15 mouse cellular contexts compared by ENCODE assay signal in genomic region chr2:127250291-127251008, GRCm38 (mm10). TPM values are rescaled to one million over a fixed set of nuclear protein-coding genes. Genes with fewer than 3 reads are reported as not detected.
DNase-seq lines count a peak whose midpoint lies in the region; ATAC-seq and TF ChIP-seq lines count a peak whose summit lies in the region.
"Had no signal": no experiment of that assay in that cellular context is flagged by ENCODE, and none has a peak within 500 bp of the region (broad histone marks: within the 10 kb centered on the region; RNA-seq: fewer than 3 reads in every experiment).

No protein-coding gene starts in this region.

- peaks cover 66% of the 10 kb centered on the region for H3K36me3 ChIP-seq in erythroblast, embryonic 14.5 days (ENCODE audit: control insufficient read depth)
- peaks cover 21% of the 10 kb centered on the region for H3K36me3 ChIP-seq in heart, embryonic 14.5 days (ENCODE audit: control insufficient read depth, insufficient read depth, low read length)
- peaks cover 11% of the 10 kb centered on the region; the same call in 1 of the 2 replicates for H3K36me3 ChIP-seq in midbrain, embryonic 12.5 days
- peaks cover 3% of the 10 kb centered on the region for H3K36me3 ChIP-seq in midbrain, embryonic 16.5 days (ENCODE audit: control insufficient read depth, insufficient read depth, low read length)
- H3K36me3 ChIP-seq in thymus, adult 2 months (ENCODE audit: control insufficient read depth, insufficient read depth, low read length) = peaks cover 4% of the 10 kb centered on the region; the same call in 1 of the 2 replicates

- H3K9ac ChIP-seq in heart, embryonic 14.5 days (ENCODE audit: low read length) = peak overlapping the region; percentile 31; the same call in 1 of the 2 replicates
- 0 out of 2 replicates have a peak overlapping the region, but pooled peaks have one; percentile 2 for H3K9ac ChIP-seq in midbrain, embryonic 12.5 days (replicated peaks)
- H3K9ac ChIP-seq in midbrain, embryonic 16.5 days (ENCODE audit: low read depth, low read length) = no peak overlapping the region
- H3K9ac ChIP-seq: forebrain, embryonic 13.5 days had no signal

- H3K4me3 ChIP-seq in erythroblast, embryonic 14.5 days (replicated peaks) = peak overlapping the region; percentile 32
- no peak overlapping the region for H3K4me3 ChIP-seq in heart, embryonic 14.5 days (ENCODE audit: control insufficient read depth in 1 of 2, insufficient read depth in 1 of 2, low read depth in 1 of 2, low read length in 2 of 2)
- H3K4me3 ChIP-seq in midbrain, embryonic 12.5 days = no peak overlapping the region
- no peak overlapping the region for H3K4me3 ChIP-seq in midbrain, embryonic 16.5 days (ENCODE audit: low read depth, low read length)
- no peak overlapping the region for H3K4me3 ChIP-seq in thymus, adult 2 months (ENCODE audit: control insufficient read depth, insufficient read depth, low read length)
- H3K4me3 ChIP-seq: forebrain, embryonic 13.5 days had no signal

- no peaks in the 10 kb centered on the region for H3K27me3 ChIP-seq in erythroblast, embryonic 14.5 days (ENCODE audit: control insufficient read depth)
- H3K27me3 ChIP-seq in heart, embryonic 14.5 days (ENCODE audit: control insufficient read depth, insufficient read depth, low read length) = no peaks in the 10 kb centered on the region
- no peaks in the 10 kb centered on the region for H3K27me3 ChIP-seq in midbrain, embryonic 12.5 days
- H3K27me3 ChIP-seq in midbrain, embryonic 16.5 days (ENCODE audit: control insufficient read depth, insufficient read depth, low read depth, low read length) = no peaks in the 10 kb centered on the region
- no peaks in the 10 kb centered on the region for H3K27me3 ChIP-seq in thymus, adult 2 months (ENCODE audit: control insufficient read depth, insufficient read depth, low read length)
- H3K27me3 ChIP-seq: forebrain, embryonic 13.5 days had no signal

- H3K4me1 ChIP-seq in erythroblast, embryonic 14.5 days (ENCODE audit: control insufficient read depth) = peaks cover 60% of the 10 kb centered on the region
- H3K4me1 ChIP-seq in heart, embryonic 14.5 days (ENCODE audit: control insufficient read depth in 2 of 2, insufficient read depth in 2 of 2, low read length in 2 of 2) = peaks cover 14 to 44% of the 10 kb centered on the region in 2 experiments
- peaks cover 22% of the 10 kb centered on the region for H3K4me1 ChIP-seq in midbrain, embryonic 12.5 days
- peaks cover 30% of the 10 kb centered on the region for H3K4me1 ChIP-seq in midbrain, embryonic 16.5 days (ENCODE audit: control insufficient read depth, insufficient read depth, low read length)
- H3K4me1 ChIP-seq in thymus, adult 2 months (replicated peaks; ENCODE audit: control insufficient read depth, insufficient read depth, low read length) = peaks cover 11% of the 10 kb centered on the region

- 74% methylated on average over 9 of the region's 9 CpGs for WGBS in heart, embryonic 14.5 days
- WGBS in midbrain, embryonic 12.5 days = 91% methylated on average over 9 of the region's 9 CpGs
- 94% methylated on average over 9 of the region's 9 CpGs for WGBS in midbrain, embryonic 16.5 days
- WGBS in thymus, adult 2 months = 96% methylated on average over 9 of the region's 9 CpGs

- H3K9me3 ChIP-seq in erythroblast, embryonic 14.5 days (ENCODE audit: control insufficient read depth, low read length) = no peaks in the 10 kb centered on the region
- no peaks in the 10 kb centered on the region for H3K9me3 ChIP-seq in heart, embryonic 14.5 days (ENCODE audit: control insufficient read depth, low read length)
- no peaks in the 10 kb centered on the region for H3K9me3 ChIP-seq in midbrain, embryonic 12.5 days
- H3K9me3 ChIP-seq in midbrain, embryonic 16.5 days (replicated peaks; ENCODE audit: control insufficient read depth, low read length, poor library complexity, severe bottlenecking) = no peaks in the 10 kb centered on the region
- H3K9me3 ChIP-seq: forebrain, embryonic 13.5 days had no signal

- H3K27ac ChIP-seq in heart, embryonic 14.5 days (replicated peaks in 1 of 2; ENCODE audit: control insufficient read depth in 1 of 2, insufficient read depth in 1 of 2, low read depth in 2 of 2, low read length in 2 of 2) = no peak overlapping the region
- no peak overlapping the region for H3K27ac ChIP-seq in midbrain, embryonic 12.5 days (replicated peaks)
- H3K27ac ChIP-seq in midbrain, embryonic 16.5 days (ENCODE audit: low read length) = no peak overlapping the region
- H3K27ac ChIP-seq in thymus, adult 2 months (ENCODE audit: control insufficient read depth, insufficient read depth, low read length) = no peak overlapping the region
- H3K27ac ChIP-seq: forebrain, embryonic 13.5 days had no signal

- TF ChIP-seq CTCF in thymus, adult 2 months (IDR thresholded peaks at IDR 0.05; ENCODE audit: borderline replicate concordance, control insufficient read depth, extremely low read depth, insufficient read depth, low read length, poor library complexity) = no peak

- no peak for DNase-seq in heart, postnatal 25 days (ENCODE audit: low spot score)
- DNase-seq in skeletal muscle tissue, adult 2 months (ENCODE audit: low read depth, low spot score) = peak; percentile 66
- DNase-seq in thymus, adult 2 months = no peak
- DNase-seq: adrenal gland, adult 2 months; cerebellum, postnatal 10 days; kidney, adult 9 months; lung, adult 18-20 months; retina, postnatal 1 day; right cerebral cortex, postnatal 4 days had no signal

- ATAC-seq in erythroblast, adult 5-6 weeks (replicated peaks; ENCODE audit: low FRiP score, poor library complexity, severe bottlenecking) = no peak
- ATAC-seq in heart, embryonic 14.5 days (ENCODE audit: insufficient number of reproducible peaks, insufficient read depth, low FRiP score, low read depth) = no peak
- ATAC-seq in midbrain, embryonic 12.5 days (ENCODE audit: low FRiP score, low read depth) = no peak
- no peak for ATAC-seq in midbrain, embryonic 16.5 days
- ATAC-seq: forebrain, embryonic 13.5 days had no signal

- TF ChIP-seq POLR2A in thymus, adult 2 months (IDR thresholded peaks at IDR 0.05; ENCODE audit: control insufficient read depth, extremely low read depth, insufficient read depth, low read length, poor library complexity) = no peak

- intact Hi-C loops in heart, postnatal 25 days (cut with DNase I) = no loop called here

- H3K4me2 ChIP-seq in heart, embryonic 14.5 days (ENCODE audit: low read length) = no peak overlapping the region
- no peak overlapping the region for H3K4me2 ChIP-seq in midbrain, embryonic 12.5 days (replicated peaks)
- no peak overlapping the region for H3K4me2 ChIP-seq in midbrain, embryonic 16.5 days (ENCODE audit: low read length)

RNA-seq across cellular contexts. Expression of gene Tmem127, which starts 2.7 kb away (rescaled TPM):
- polyA plus RNA-seq in erythroblast, embryonic 14.5 days (2012) = 1.6 and 1.9 TPM in 2 replicates
- total RNA-seq in erythroblast, adult 5-6 weeks (2015; ENCODE audit: low replicate concordance) = 8.3 and 15.0 TPM in 2 replicates
- 13.9 and 20.6 TPM in 2 replicates for total RNA-seq in erythroblast, adult 5-6 weeks (2017; ENCODE audit: low replicate concordance)
- polyA plus RNA-seq in heart, embryonic 14.5 days (2014; fragmentation: Nextera tagmentation; extraction: Ambion mirVana) = 17.1 and 17.7 TPM in 2 replicates
- total RNA-seq in heart, postnatal 25 days (2021) = 10 to 100 TPM; 27.9 to 28.7 TPM
- polyA plus RNA-seq in midbrain, embryonic 12.5 days (2016; fragmentation: Nextera tagmentation; extraction: Ambion mirVana) = 36.4 and 39.3 TPM in 2 replicates
- polyA plus RNA-seq in midbrain, embryonic 16.5 days (2015; fragmentation: Nextera tagmentation; extraction: Ambion mirVana) = 52.7 and 54.8 TPM in 2 replicates
- polyA plus RNA-seq in thymus, adult 2 months (2012; rRNA removed) = 140 and 143 TPM in 2 replicates

RNA-seq across cellular contexts. Expression of gene Ciao1, which starts 2.8 kb away (rescaled TPM):
- polyA plus RNA-seq in erythroblast, embryonic 14.5 days (2012) = 2.2 and 3.3 TPM in 2 replicates
- total RNA-seq in erythroblast, adult 5-6 weeks (2015; ENCODE audit: low replicate concordance) = 7.9 and 11.1 TPM in 2 replicates
- 17.4 and 30.4 TPM in 2 replicates for total RNA-seq in erythroblast, adult 5-6 weeks (2017; ENCODE audit: low replicate concordance)
- polyA plus RNA-seq in heart, embryonic 14.5 days (2014; fragmentation: Nextera tagmentation; extraction: Ambion mirVana) = 55.6 and 61.7 TPM in 2 replicates
- total RNA-seq in heart, postnatal 25 days (2021) = 10 to 100 TPM; 61.9 to 62.3 TPM
- 53.7 and 59.2 TPM in 2 replicates for polyA plus RNA-seq in midbrain, embryonic 12.5 days (2016; fragmentation: Nextera tagmentation; extraction: Ambion mirVana)
- 60.5 and 61.1 TPM in 2 replicates for polyA plus RNA-seq in midbrain, embryonic 16.5 days (2015; fragmentation: Nextera tagmentation; extraction: Ambion mirVana)
- 95.3 and 107 TPM in 2 replicates for polyA plus RNA-seq in thymus, adult 2 months (2012; rRNA removed)

RNA-seq across cellular contexts. Expression of gene Stard7, which starts 19.6 kb away (rescaled TPM):
- polyA plus RNA-seq in erythroblast, embryonic 14.5 days (2012) = 1.1 and 1.5 TPM in 2 replicates
- total RNA-seq in erythroblast, adult 5-6 weeks (2015; ENCODE audit: low replicate concordance) = 13.2 and 15.4 TPM in 2 replicates
- 23.7 and 33.6 TPM in 2 replicates for total RNA-seq in erythroblast, adult 5-6 weeks (2017; ENCODE audit: low replicate concordance)
- 128 and 136 TPM in 2 replicates for polyA plus RNA-seq in heart, embryonic 14.5 days (2014; fragmentation: Nextera tagmentation; extraction: Ambion mirVana)
- total RNA-seq in heart, postnatal 25 days (2021) = 100 to 1,000 TPM; 152 to 167 TPM
- 89.2 and 100.0 TPM in 2 replicates for polyA plus RNA-seq in midbrain, embryonic 12.5 days (2016; fragmentation: Nextera tagmentation; extraction: Ambion mirVana)
- polyA plus RNA-seq in midbrain, embryonic 16.5 days (2015; fragmentation: Nextera tagmentation; extraction: Ambion mirVana) = 91.1 and 94.5 TPM in 2 replicates
- 55.8 and 81.8 TPM in 2 replicates for polyA plus RNA-seq in thymus, adult 2 months (2012; rRNA removed)

RNA-seq across cellular contexts. Expression of gene Snrnp200, which starts 42.3 kb away (rescaled TPM):
- polyA plus RNA-seq in erythroblast, embryonic 14.5 days (2012) = 0.90 and 0.97 TPM in 2 replicates
- total RNA-seq in erythroblast, adult 5-6 weeks (2015; ENCODE audit: low replicate concordance) = 25.7 and 44.3 TPM in 2 replicates
- 45.7 and 55.2 TPM in 2 replicates for total RNA-seq in erythroblast, adult 5-6 weeks (2017; ENCODE audit: low replicate concordance)
- 47.2 and 47.7 TPM in 2 replicates for polyA plus RNA-seq in heart, embryonic 14.5 days (2014; fragmentation: Nextera tagmentation; extraction: Ambion mirVana)
- 10 to 100 TPM; 54.0 to 62.4 TPM for total RNA-seq in heart, postnatal 25 days (2021)
- 94.6 and 99.6 TPM in 2 replicates for polyA plus RNA-seq in midbrain, embryonic 12.5 days (2016; fragmentation: Nextera tagmentation; extraction: Ambion mirVana)
- 52.1 and 55.5 TPM in 2 replicates for polyA plus RNA-seq in midbrain, embryonic 16.5 days (2015; fragmentation: Nextera tagmentation; extraction: Ambion mirVana)
- 92.5 and 109 TPM in 2 replicates for polyA plus RNA-seq in thymus, adult 2 months (2012; rRNA removed)

RNA-seq across cellular contexts. Expression of gene 1810024B03Rik, which starts 42.4 kb away (rescaled TPM):
- not detected in 2 replicates for polyA plus RNA-seq in erythroblast, embryonic 14.5 days (2012)
- not detected in 2 replicates for total RNA-seq in erythroblast, adult 5-6 weeks (2015; ENCODE audit: low replicate concordance)
- total RNA-seq in erythroblast, adult 5-6 weeks (2017; ENCODE audit: low replicate concordance) = 0.84 TPM in 1 of 2 replicates, not detected in the other
- 1.4 and 1.8 TPM in 2 replicates for polyA plus RNA-seq in heart, embryonic 14.5 days (2014; fragmentation: Nextera tagmentation; extraction: Ambion mirVana)
- total RNA-seq in heart, postnatal 25 days (2021) = under 1 TPM; 0.36 to 0.70 TPM
- 2.6 TPM in 2 replicates for polyA plus RNA-seq in midbrain, embryonic 12.5 days (2016; fragmentation: Nextera tagmentation; extraction: Ambion mirVana)
- polyA plus RNA-seq in midbrain, embryonic 16.5 days (2015; fragmentation: Nextera tagmentation; extraction: Ambion mirVana) = 0.76 and 0.80 TPM in 2 replicates
- polyA plus RNA-seq in thymus, adult 2 months (2012; rRNA removed) = 0.96 and 1.3 TPM in 2 replicates

Comparison
In these comparisons a context has a peak if more than half of its experiments do, and no peak if none do; other contexts are left out.
1. RNA of gene Ciao1, which starts 2.8 kb away (polyA plus RNA-seq): 95.3 to 107 TPM in thymus, adult 2 months, 55.6 to 61.7 TPM in heart, embryonic 14.5 days, 60.5 to 61.1 TPM in midbrain, embryonic 16.5 days and 53.7 to 59.2 TPM in midbrain, embryonic 12.5 days; 2.2 to 3.3 TPM in erythroblast, embryonic 14.5 days; every median in the first group is over 10 times any median in the second.
2. RNA of gene Stard7, which starts 19.6 kb away (polyA plus RNA-seq): 128 to 136 TPM in heart, embryonic 14.5 days, 91.1 to 94.5 TPM in midbrain, embryonic 16.5 days, 89.2 to 100.0 TPM in midbrain, embryonic 12.5 days and 55.8 to 81.8 TPM in thymus, adult 2 months; 1.1 to 1.5 TPM in erythroblast, embryonic 14.5 days; every median in the first group is over 10 times any median in the second.